Mouse (Mus musculus) myocyte (in vitro differentiated cells): ENCODE results near the gene Ola1. TPM values are rescaled to one million over a fixed set of nuclear protein-coding genes. Genes with fewer than 3 reads are reported as not detected.

Source experiments
- H3K27me3 ChIP-seq: one replicate; pipeline ENCODE4 v1.6.1; 2011; ENCODE audit not compliant: control insufficient read depth, insufficient read depth, insufficient read length
- H3K36me3 ChIP-seq: one replicate; pipeline ENCODE4 v1.6.1; 2011; ENCODE audit not compliant: control insufficient read depth, insufficient read depth
- H3K4me2 ChIP-seq: one replicate; pipeline ENCODE4 v1.6.1; 2011; ENCODE audit warnings: low read depth, control low read depth
- H3K4me3 ChIP-seq: one replicate; pipeline ENCODE4 v1.5.1; 2011; ENCODE audit warnings: mild to moderate bottlenecking, control low read depth, moderate library complexity
- H3K79me2 ChIP-seq: one replicate; pipeline ENCODE4 v1.6.1; 2011; ENCODE audit not compliant: control insufficient read depth, insufficient read depth
- H3ac ChIP-seq: one replicate; pipeline ENCODE4 v1.6.1; 2011; ENCODE audit not compliant: control insufficient read depth, insufficient read length
- CEBPB ChIP-seq: IDR thresholded peaks from 2 replicates; pipeline ENCODE4 v1.6.1; 2011; ENCODE audit warnings: mild to moderate bottlenecking, moderate library complexity; ENCODE audit not compliant: poor library complexity, insufficient read depth, severe bottlenecking
- E2F4 ChIP-seq: IDR thresholded peaks from one replicate; pipeline ENCODE4 v1.6.1; 2011; ENCODE audit warnings: mild to moderate bottlenecking, control low read depth, moderate library complexity; ENCODE audit not compliant: insufficient read depth
- MAX ChIP-seq: IDR thresholded peaks from one replicate; pipeline ENCODE4 v1.6.1; 2011; ENCODE audit warnings: low read depth, mild to moderate bottlenecking, control low read depth
- MYOD1 ChIP-seq, 3 experiments: IDR thresholded peaks; one replicate each; pipeline ENCODE4 v1.6.1; 2011; ENCODE audit warnings: control low read depth in 2 of 3, low read depth in 2 of 3, mild to moderate bottlenecking in 2 of 3, moderate library complexity in 1 of 3; ENCODE audit not compliant: insufficient read length in 2 of 3, control insufficient read depth in 1 of 3
- MYOG ChIP-seq, 3 experiments: IDR thresholded peaks; one replicate each; pipeline ENCODE4 v1.6.1; 2011; ENCODE audit warnings: control low read depth in 2 of 3, low read depth in 2 of 3, mild to moderate bottlenecking in 2 of 3; ENCODE audit not compliant: insufficient read length in 2 of 3, control insufficient read depth in 1 of 3, insufficient read depth in 1 of 3
- POLR2A ChIP-seq: IDR thresholded peaks from one replicate; pipeline ENCODE4 v1.6.1; 2011; ENCODE audit warnings: low read depth, mild to moderate bottlenecking, control low read depth, moderate library complexity; ENCODE audit not compliant: insufficient read length
- POLR2AphosphoS2 ChIP-seq: IDR thresholded peaks from one replicate; pipeline ENCODE4 v1.6.1; 2011; ENCODE audit warnings: low read depth, control low read depth; ENCODE audit not compliant: insufficient read length
- REST ChIP-seq: IDR thresholded peaks from one replicate; pipeline ENCODE4 v1.6.1; 2011; ENCODE audit warnings: mild to moderate bottlenecking, control low read depth, moderate library complexity; ENCODE audit not compliant: insufficient read depth, insufficient read length
- SRF ChIP-seq: IDR thresholded peaks from one replicate; pipeline ENCODE4 v1.6.1; 2011; ENCODE audit warnings: low read depth; ENCODE audit not compliant: control insufficient read depth, insufficient read length
- TCF12 ChIP-seq: IDR thresholded peaks from one replicate; pipeline ENCODE4 v1.6.1; 2011; ENCODE audit warnings: mild to moderate bottlenecking, control low read depth; ENCODE audit not compliant: poor library complexity, insufficient read depth, severe bottlenecking
- TCF3 ChIP-seq: IDR thresholded peaks from one replicate; pipeline ENCODE4 v1.6.1; 2011; ENCODE audit warnings: low read depth, control low read depth; ENCODE audit not compliant: insufficient read length
- USF1 ChIP-seq: IDR thresholded peaks from one replicate; pipeline ENCODE4 v1.6.1; 2011; ENCODE audit warnings: low read depth, mild to moderate bottlenecking, control low read depth, moderate library complexity
- polyA plus RNA-seq: library from polyadenylated mRNA; unstranded; fragments of >200 nt; fragmentation: generic; extraction: Trizol; gene quantifications from one replicate; pipeline ENCODE4 v1.2.1, GENCODE M21; 2012; ENCODE audit warnings: missing spikeins

Ola1 gene
- polyA plus RNA-seq, 1 experiment: 46.0 TPM

GRCm38 (mm10) chr2:73142832-73143470 lies 75.8 kb downstream of the Ola1 start:
- Histone ChIP-seq H3K36me3 (peaks cover 10% of the 10 kb centered on the region), H3K79me2 (no peaks in the 10 kb centered on the region), H3ac (no peak overlapping the region), H3K4me3 (no peak overlapping the region), H3K4me2 (no peak overlapping the region), H3K27me3 (no peaks in the 10 kb centered on the region)
- no peak for TF ChIP-seq MAX
- TF ChIP-seq SRF: no peak
- no peak for TF ChIP-seq MYOD1 (IDR thresholded peaks at IDR 0.05; ENCODE audit: control insufficient read depth in 1 of 3, insufficient read length in 2 of 3, low read depth in 2 of 3)
- TF ChIP-seq POLR2AphosphoS2: no peak
- no peak for TF ChIP-seq TCF3
- no peak for TF ChIP-seq USF1
- no peak for TF ChIP-seq MYOG (IDR thresholded peaks at IDR 0.05; ENCODE audit: control insufficient read depth in 1 of 3, insufficient read depth in 1 of 3, insufficient read length in 2 of 3, low read depth in 2 of 3)
- TF ChIP-seq E2F4: no peak
- no peak for TF ChIP-seq REST
- TF ChIP-seq TCF12: no peak
- no peak for TF ChIP-seq POLR2A
- TF ChIP-seq CEBPB: no peak

- Histone ChIP-seq H3ac (no peak overlapping the region), H3K79me2 (no peaks in the 10 kb centered on the region), H3K4me2 (no peak overlapping the region), H3K27me3 (no peaks in the 10 kb centered on the region), H3K36me3 (peaks cover 5% of the 10 kb centered on the region), H3K4me3 (no peak overlapping the region)
- no peak for TF ChIP-seq MYOG (IDR thresholded peaks at IDR 0.05; ENCODE audit: control insufficient read depth in 1 of 3, insufficient read depth in 1 of 3, insufficient read length in 2 of 3, low read depth in 2 of 3)
- no peak for TF ChIP-seq USF1
- TF ChIP-seq SRF: no peak
- TF ChIP-seq TCF12: no peak
- no peak for TF ChIP-seq MYOD1 (IDR thresholded peaks at IDR 0.05; ENCODE audit: control insufficient read depth in 1 of 3, insufficient read length in 2 of 3, low read depth in 2 of 3)
- no peak for TF ChIP-seq E2F4
- no peak for TF ChIP-seq POLR2A
These were observed 85.8 kb downstream of the Ola1 start for GRCm38 (mm10) chr2:73132897-73133296.

- H3K27me3 ChIP-seq: no peaks in the 10 kb centered on the region
- no peaks in the 10 kb centered on the region for H3K79me2 ChIP-seq
- H3ac ChIP-seq: no peak overlapping the region
- H3K4me2 ChIP-seq: no peak overlapping the region
- TF ChIP-seq USF1 (no peak), E2F4 (no peak), REST (no peak), TCF12 (no peak), TCF3 (no peak), MYOD1 (IDR thresholded peaks at IDR 0.05; ENCODE audit: control insufficient read depth in 1 of 3, insufficient read length in 2 of 3, low read depth in 2 of 3) (no peak), SRF (no peak), MYOG (IDR thresholded peaks at IDR 0.05; ENCODE audit: control insufficient read depth in 1 of 3, insufficient read depth in 1 of 3, insufficient read length in 2 of 3, low read depth in 2 of 3) (no peak), POLR2AphosphoS2 (no peak), CEBPB (no peak), MAX (no peak)
- no peaks in the 10 kb centered on the region for H3K36me3 ChIP-seq
- no peak overlapping the region for H3K4me3 ChIP-seq
These were observed 91.0 kb downstream of the Ola1 start for GRCm38 (mm10) chr2:73127686-73128085.

GRCm38 (mm10) chr2:73118781-73119180 lies 99.9 kb downstream of the Ola1 start:
- no peak overlapping the region for H3ac ChIP-seq
- TF ChIP-seq MYOD1 (IDR thresholded peaks at IDR 0.05; ENCODE audit: control insufficient read depth in 1 of 3, insufficient read length in 2 of 3, low read depth in 2 of 3): no peak
- no peak for TF ChIP-seq REST
- no peak for TF ChIP-seq POLR2A
- no peak for TF ChIP-seq MYOG (IDR thresholded peaks at IDR 0.05; ENCODE audit: control insufficient read depth in 1 of 3, insufficient read depth in 1 of 3, insufficient read length in 2 of 3, low read depth in 2 of 3)
- TF ChIP-seq POLR2AphosphoS2: no peak
- TF ChIP-seq MAX: no peak
- TF ChIP-seq E2F4: no peak
- TF ChIP-seq TCF3: no peak
- TF ChIP-seq USF1: no peak
- TF ChIP-seq CEBPB: no peak
- TF ChIP-seq TCF12: no peak
- no peak for TF ChIP-seq SRF

More at GRCm38 (mm10) chr2:73118781-73119180, 99.9 kb downstream of the Ola1 start:
- H3K27me3 ChIP-seq: no peaks in the 10 kb centered on the region
- H3K36me3 ChIP-seq: no peaks in the 10 kb centered on the region
- no peak overlapping the region for H3K4me3 ChIP-seq
- H3K4me2 ChIP-seq: no peak overlapping the region
- H3K79me2 ChIP-seq: no peaks in the 10 kb centered on the region
